Mouse (Mus musculus) liver, adult 2 months (tissue): ENCODE results near the gene Zfp36l2.

Experiments
- CTCF ChIP-seq: fragments of 200-500 bp; IDR thresholded peaks from 2 replicates; pipeline ENCODE4 v1.5.1; 2011; ENCODE audit warnings: low read depth, low read length, control low read depth
- POLR2A ChIP-seq: fragments of 200-500 bp; IDR thresholded peaks from 2 replicates; pipeline ENCODE4 v1.6.1; 2011; ENCODE audit warnings: low read length, control low read depth; ENCODE audit not compliant: insufficient read depth; ENCODE audit errors: extremely low read depth

- TF ChIP-seq POLR2A (no peak), CTCF (no peak)
These were observed 41.1 kb downstream of the Zfp36l2 start for GRCm38 (mm10) chr17:84146458-84147182.
